Mouse (Mus musculus) olfactory bulb, adult 2 months (tissue): ENCODE measurements around the gene Nags. TPM values are rescaled to one million over a fixed set of nuclear protein-coding genes. Genes with fewer than 3 reads are reported as not detected.
"Not testable (repeated sequence)": the region's sequence is repeated elsewhere in the genome, so short reads cannot be mapped to it uniquely, and the experiment has no call there.

Source experiments
- H3K27ac ChIP-seq: fragments of 200-500 bp; 2 replicates; pipeline ENCODE4 v1.5.1; 2012; ENCODE audit warnings: low read depth, low read length; ENCODE audit not compliant: insufficient read depth
- H3K4me1 ChIP-seq: fragments of 200-500 bp; 2 replicates; pipeline ENCODE4 v1.6.1; 2012; ENCODE audit warnings: low read length; ENCODE audit not compliant: control insufficient read depth, insufficient read depth
- H3K4me3 ChIP-seq: fragments of 200-500 bp; 2 replicates; pipeline ENCODE4 v1.5.1; 2012; ENCODE audit warnings: mild to moderate bottlenecking, low read depth, low read length, moderate library complexity; ENCODE audit not compliant: insufficient read depth
- CTCF ChIP-seq: fragments of 200-500 bp; IDR thresholded peaks from 2 replicates; pipeline ENCODE4 v1.5.1; 2012; ENCODE audit warnings: low read depth, mild to moderate bottlenecking, low read length, moderate library complexity; ENCODE audit not compliant: insufficient read depth
- POLR2A ChIP-seq: fragments of 200-500 bp; IDR thresholded peaks from 2 replicates; pipeline ENCODE4 v1.6.1; 2012; ENCODE audit warnings: mild to moderate bottlenecking, low read depth, low read length, moderate library complexity; ENCODE audit not compliant: insufficient read depth
- WGBS: fragments of 180-500 bp; shearing (Covaris S2); methylation state at CpG from one replicate; pipeline ENCODE4 v1.1.7; 2018; 5-methylcytosine and 5-hydroxymethylcytosine counted together
- polyA plus RNA-seq: library from polyadenylated mRNA; stranded (reverse); fragments of >200 nt; gene quantifications from 2 replicates; pipeline ENCODE4 v1.2.4, GENCODE M21; 2012; ENCODE audit warnings: low replicate concordance; ENCODE audit not compliant: missing spikeins, insufficient read depth, insufficient read length

Gene Nags
- polyA plus RNA-seq, 1 experiment = not detected

GRCm38 (mm10) chr11:102146531-102146930 lies 1.2 kb downstream of the Nags start:
- Histone ChIP-seq H3K4me3 (no peak overlapping the region), H3K4me1 (peaks cover 29% of the 10 kb centered on the region), H3K27ac (no peak overlapping the region)
- WGBS = 14% methylated on average over 17 of the region's 17 CpGs
- no peak for TF ChIP-seq CTCF
- no peak for TF ChIP-seq POLR2A

GRCm38 (mm10) chr11:102147213-102147989 lies 2.1 kb downstream of the Nags start:
- TF ChIP-seq POLR2A (no peak), CTCF (no peak)

GRCm38 (mm10) chr11:102156039-102156785 lies 10.9 kb downstream of the Nags start, which contains the start of gene Tmem101:
Gene Tmem101, minus strand, starts transcription at chr11:102156404.
- TF ChIP-seq POLR2A = 0 out of 2 replicates have a peak, but pooled peaks have one; percentile 46
- TF ChIP-seq CTCF = no peak
- H3K4me3 ChIP-seq = peak within 1 kb of the TSS; percentile 96
- peak within 1 kb of the TSS; percentile 78 for H3K27ac ChIP-seq
- WGBS = under 1% methylated on average over 37 of the region's 37 CpGs
- H3K4me1 ChIP-seq = peaks cover 4% of the 10 kb centered on the region

More at GRCm38 (mm10) chr11:102147213-102147989, 2.1 kb downstream of the Nags start:
- H3K4me3 ChIP-seq = no peak overlapping the region
- WGBS = 18% methylated on average over 34 of the region's 34 CpGs
- no peak overlapping the region for H3K27ac ChIP-seq
- H3K4me1 ChIP-seq = peaks cover 29% of the 10 kb centered on the region

- WGBS = 8% methylated on average over 1 of the region's 1 CpGs
- H3K4me1 ChIP-seq = peaks cover 4% of the 10 kb centered on the region
- no peak overlapping the region for H3K4me3 ChIP-seq
- TF ChIP-seq POLR2A = no peak
- TF ChIP-seq CTCF = no peak
- no peak overlapping the region for H3K27ac ChIP-seq
Measured at GRCm38 (mm10) chr11:102156786-102157089, 11.4 kb downstream of the Nags start.

- 79% methylated on average over 2 of the region's 2 CpGs for WGBS
- H3K4me1 ChIP-seq, H3K27ac ChIP-seq, H3K4me3 ChIP-seq: not testable (repeated sequence)
Measured at GRCm38 (mm10) chr11:102158024-102158423, 12.7 kb downstream of the Nags start.

- peaks cover 4% of the 10 kb centered on the region for H3K4me1 ChIP-seq
- WGBS = 78% methylated on average over 5 of the region's 5 CpGs
- TF ChIP-seq CTCF (no peak), POLR2A (no peak)
Measured at GRCm38 (mm10) chr11:102159781-102160180, 14.5 kb downstream of the Nags start.

GRCm38 (mm10) chr11:102165971-102166722 lies 20.8 kb downstream of the Nags start:
- H3K27ac ChIP-seq = no peak overlapping the region
- WGBS = 63% methylated on average over 6 of the region's 6 CpGs
- TF ChIP-seq POLR2A = no peak
- no peak for TF ChIP-seq CTCF

More at GRCm38 (mm10) chr11:102159781-102160180, 14.5 kb downstream of the Nags start:
- Histone ChIP-seq H3K27ac (no peak overlapping the region), H3K4me3 (no peak overlapping the region)

GRCm38 (mm10) chr11:102167539-102167938 lies 22.2 kb downstream of the Nags start:
- Histone ChIP-seq H3K27ac (no peak overlapping the region), H3K4me3 (no peak overlapping the region), H3K4me1 (no peaks in the 10 kb centered on the region)
- whole genome bisulfite sequencing = 87% methylated on average over 5 of the region's 5 CpGs
- TF ChIP-seq CTCF (no peak), POLR2A (no peak)

More at GRCm38 (mm10) chr11:102165971-102166722, 20.8 kb downstream of the Nags start:
- Histone ChIP-seq H3K4me3 (no peak overlapping the region), H3K4me1 (no peaks in the 10 kb centered on the region)
